Mouse (Mus musculus) brain, embryonic 18.5 days (tissue): ENCODE measurements around the gene Zfp365.

ENCODE experiments used
- DNase-seq: peaks from one replicate; pipeline ENCODE4 v3.0.0-alpha.2; 2012; ENCODE audit warnings: low read depth, low spot score

Zfp365 gene

GRCm38 (mm10) chr10:67846016-67846650 is 66.3 kb downstream of the Zfp365 start:
- DNase-seq = no peak

GRCm38 (mm10) chr10:67841596-67841995 is 70.9 kb downstream of the Zfp365 start:
- no peak for DNase-seq

GRCm38 (mm10) chr10:67840735-67841134 is 71.7 kb downstream of the Zfp365 start:
- no peak for DNase-seq

- DNase-seq = no peak
Measured at GRCm38 (mm10) chr10:67839156-67839555, 73.3 kb downstream of the Zfp365 start.

GRCm38 (mm10) chr10:67836426-67836825 is 76.0 kb downstream of the Zfp365 start:
- no peak for DNase-seq
